Mouse (Mus musculus): ENCODE measurements around the gene H2-T22.
"Not testable (repeated sequence)": the region's sequence is repeated elsewhere in the genome, so short reads cannot be mapped to it uniquely, and the experiment has no call there.

The H2-T22 gene

GRCm38 (mm10) chr17:36028879-36029619 lies 13.5 kb downstream of the H2-T22 start:
- DNase-seq: no peak

GRCm38 (mm10) chr17:36027663-36028062 lies 14.9 kb downstream of the H2-T22 start:
- no peak for DNase-seq

- no peak for DNase-seq
These were observed 16.6 kb downstream of the H2-T22 start for GRCm38 (mm10) chr17:36025901-36026300.

GRCm38 (mm10) chr17:36025197-36025596 lies 17.4 kb downstream of the H2-T22 start:
- DNase-seq: no peak

GRCm38 (mm10) chr17:36023710-36024654 lies 18.6 kb downstream of the H2-T22 start:
- DNase-seq: no peak

- no peak for DNase-seq
These were observed 19.6 kb downstream of the H2-T22 start for GRCm38 (mm10) chr17:36022922-36023321.

- no peak for DNase-seq
These were observed 20.4 kb downstream of the H2-T22 start for GRCm38 (mm10) chr17:36022098-36022497.

GRCm38 (mm10) chr17:36021309-36021708 lies 21.2 kb downstream of the H2-T22 start:
- DNase-seq: no peak

GRCm38 (mm10) chr17:36020191-36021073 lies 22.1 kb downstream of the H2-T22 start, which contains the start of gene H2-T24:
TSS of gene H2-T24 (minus strand) at chr17:36020560.
- no peak for DNase-seq

GRCm38 (mm10) chr17:36019519-36019918 lies 23.0 kb downstream of the H2-T22 start:
- no peak for DNase-seq

GRCm38 (mm10) chr17:36018979-36019378 lies 23.6 kb downstream of the H2-T22 start:
- no peak for DNase-seq

- DNase-seq: no peak
These were observed 25.5 kb downstream of the H2-T22 start for GRCm38 (mm10) chr17:36017046-36017445.

GRCm38 (mm10) chr17:36014977-36015376 lies 27.6 kb downstream of the H2-T22 start:
- DNase-seq: no peak

- DNase-seq: not testable (repeated sequence)
These were observed 38.1 kb downstream of the H2-T22 start for GRCm38 (mm10) chr17:36004409-36004808.

GRCm38 (mm10) chr17:36003331-36003730 lies 39.2 kb downstream of the H2-T22 start:
- DNase-seq: no peak

GRCm38 (mm10) chr17:36001966-36002365 lies 40.6 kb downstream of the H2-T22 start:
- DNase-seq: no peak

GRCm38 (mm10) chr17:36001121-36001897 lies 41.2 kb downstream of the H2-T22 start:
- no peak for DNase-seq

- no peak for DNase-seq
These were observed 42.2 kb downstream of the H2-T22 start for GRCm38 (mm10) chr17:36000349-36000748.

- no peak for DNase-seq
These were observed 43.2 kb downstream of the H2-T22 start for GRCm38 (mm10) chr17:35999356-35999755.

- no peak for DNase-seq
These were observed 43.8 kb downstream of the H2-T22 start for GRCm38 (mm10) chr17:35998545-35999305.
